Comparison of ENCODE assay signal across 22 mouse cellular contexts in the genomic region with DNA sequence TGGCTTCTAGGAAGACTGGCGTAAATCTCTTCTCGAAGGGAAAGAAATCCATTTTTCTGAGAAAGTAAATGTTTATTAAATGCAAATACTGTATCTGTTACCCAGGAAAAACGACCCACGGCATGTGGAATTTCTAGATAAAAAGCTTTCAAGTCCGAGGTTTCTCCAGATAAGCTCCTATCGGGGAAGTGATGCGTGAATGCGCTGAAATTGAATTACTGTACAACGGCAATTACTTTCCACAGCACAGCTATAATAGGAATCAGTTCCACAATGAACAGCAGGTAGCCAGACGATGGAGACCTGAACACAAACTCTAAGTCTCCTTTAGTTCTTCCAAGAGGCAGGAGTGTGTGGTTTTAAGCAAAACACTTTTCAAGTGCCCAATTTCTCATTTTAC.
DNase-seq lines count a peak whose midpoint lies in the region; ATAC-seq and TF ChIP-seq lines count a peak whose summit lies in the region.
"Had no signal": no experiment of that assay in that cellular context is flagged by ENCODE, and none has a peak within 500 bp of the region (broad histone marks: within the 10 kb centered on the region; RNA-seq: fewer than 3 reads in every experiment).

No protein-coding gene starts in this region.

- H3K27ac ChIP-seq in embryonic facial prominence, embryonic 14.5 days (replicated peaks; ENCODE audit: low read depth, low read length): no peak overlapping the region
- H3K27ac ChIP-seq in embryonic facial prominence, embryonic 10.5 days (replicated peaks): no peak overlapping the region
- H3K27ac ChIP-seq in hindbrain, embryonic 14.5 days: peak overlapping the region; percentile 46; the same call in 1 of the 2 replicates
- no peak overlapping the region for H3K27ac ChIP-seq in hindbrain, embryonic 16.5 days (ENCODE audit: low read depth, low read length)
- no peak overlapping the region for H3K27ac ChIP-seq in midbrain, postnatal 0 days (ENCODE audit: low read depth, low read length)
- H3K27ac ChIP-seq in midbrain, embryonic 11.5 days (ENCODE audit: low read depth, low read length): no peak overlapping the region
- H3K27ac ChIP-seq: embryonic facial prominence, embryonic 12.5 days; forebrain, embryonic 15.5 days; heart, embryonic 15.5 days; hindbrain, embryonic 15.5 days had no signal

- no peak overlapping the region for H3K9ac ChIP-seq in embryonic facial prominence, embryonic 14.5 days (ENCODE audit: low read depth, low read length)
- no peak overlapping the region for H3K9ac ChIP-seq in hindbrain, embryonic 14.5 days
- H3K9ac ChIP-seq in hindbrain, embryonic 16.5 days (ENCODE audit: low read depth, low read length): no peak overlapping the region
- H3K9ac ChIP-seq in midbrain, postnatal 0 days (replicated peaks; ENCODE audit: low read length, poor library complexity, severe bottlenecking): no peak overlapping the region
- H3K9ac ChIP-seq in midbrain, embryonic 11.5 days (ENCODE audit: low read length): no peak overlapping the region
- H3K9ac ChIP-seq: embryonic facial prominence, embryonic 12.5 days; forebrain, embryonic 12.5 days; forebrain, embryonic 15.5 days; heart, embryonic 12.5 days; heart, embryonic 15.5 days; hindbrain, embryonic 15.5 days had no signal

- DNase-seq in embryonic facial prominence, embryonic 14.5 days (ENCODE audit: low spot score): peak; percentile 15
- DNase-seq in embryonic facial prominence, embryonic 10.5 days (ENCODE audit: low spot score): no peak
- DNase-seq in hindbrain, embryonic 14.5 days (ENCODE audit: low spot score): no peak
- peak; percentile 20 for DNase-seq in midbrain, postnatal 0 days (ENCODE audit: low spot score)
- no peak for DNase-seq in midbrain, embryonic 11.5 days (ENCODE audit: low spot score, missing footprints)
- peak; percentile 64 for DNase-seq in brain, embryonic 14.5 days (ENCODE audit: low read depth)
- DNase-seq: adrenal gland, adult 8-10 months; adrenal gland, postnatal 25 days; cerebellum, adult 18-20 months; gastrocnemius, postnatal 25 days; heart, adult 18-20 months; heart, postnatal 10 days; heart, postnatal 36 days had no signal

- H3K9me3 ChIP-seq in embryonic facial prominence, embryonic 14.5 days (ENCODE audit: control insufficient read depth, low read length): no peaks in the 10 kb centered on the region
- no peaks in the 10 kb centered on the region for H3K9me3 ChIP-seq in embryonic facial prominence, embryonic 10.5 days
- H3K9me3 ChIP-seq in hindbrain, embryonic 14.5 days (ENCODE audit: control insufficient read depth, low read length): no peaks in the 10 kb centered on the region
- H3K9me3 ChIP-seq in hindbrain, embryonic 16.5 days (ENCODE audit: control insufficient read depth, low read length): no peaks in the 10 kb centered on the region
- peaks cover 3% of the 10 kb centered on the region; the same call in 1 of the 2 replicates for H3K9me3 ChIP-seq in midbrain, postnatal 0 days (ENCODE audit: low read length)
- H3K9me3 ChIP-seq in midbrain, embryonic 11.5 days (ENCODE audit: control insufficient read depth, low read length): no peaks in the 10 kb centered on the region
- H3K9me3 ChIP-seq: embryonic facial prominence, embryonic 12.5 days; forebrain, embryonic 12.5 days; forebrain, embryonic 15.5 days; heart, embryonic 12.5 days; heart, embryonic 15.5 days; hindbrain, embryonic 15.5 days had no signal

- no peak overlapping the region for H3K4me3 ChIP-seq in embryonic facial prominence, embryonic 14.5 days (ENCODE audit: low read depth, low read length)
- no peak overlapping the region for H3K4me3 ChIP-seq in embryonic facial prominence, embryonic 10.5 days
- H3K4me3 ChIP-seq in hindbrain, embryonic 14.5 days (replicated peaks; ENCODE audit: low read length): no peak overlapping the region
- H3K4me3 ChIP-seq in hindbrain, embryonic 16.5 days (ENCODE audit: low read length): no peak overlapping the region
- no peak overlapping the region for H3K4me3 ChIP-seq in midbrain, postnatal 0 days (ENCODE audit: low read depth, low read length)
- H3K4me3 ChIP-seq in midbrain, embryonic 11.5 days (ENCODE audit: low read depth, low read length): no peak overlapping the region
- H3K4me3 ChIP-seq: embryonic facial prominence, embryonic 12.5 days; erythroblast, embryonic 14.5 days; forebrain, embryonic 12.5 days; forebrain, embryonic 15.5 days; heart, embryonic 12.5 days; heart, embryonic 15.5 days; hindbrain, embryonic 15.5 days had no signal

- no peaks in the 10 kb centered on the region for H3K4me1 ChIP-seq in embryonic facial prominence, embryonic 14.5 days (ENCODE audit: control insufficient read depth, insufficient read depth, low read length)
- H3K4me1 ChIP-seq in embryonic facial prominence, embryonic 10.5 days: 0 out of 2 replicates have a peak, but pooled peaks cover 6% of the 10 kb centered on the region
- H3K4me1 ChIP-seq in hindbrain, embryonic 14.5 days (replicated peaks; ENCODE audit: control insufficient read depth, insufficient read depth, low read length): peaks cover 14% of the 10 kb centered on the region
- peaks cover 2% of the 10 kb centered on the region; the same call in 1 of the 2 replicates for H3K4me1 ChIP-seq in hindbrain, embryonic 16.5 days (ENCODE audit: control insufficient read depth, insufficient read depth, low read depth, low read length)
- H3K4me1 ChIP-seq in midbrain, postnatal 0 days (ENCODE audit: insufficient read depth, low read length): no peaks in the 10 kb centered on the region
- no peaks in the 10 kb centered on the region for H3K4me1 ChIP-seq in midbrain, embryonic 11.5 days (ENCODE audit: control insufficient read depth, insufficient read depth, low read length)
- H3K4me1 ChIP-seq: heart, embryonic 12.5 days; heart, embryonic 15.5 days had no signal

- H3K4me2 ChIP-seq in embryonic facial prominence, embryonic 14.5 days (ENCODE audit: low read depth, low read length): no peak overlapping the region
- H3K4me2 ChIP-seq in hindbrain, embryonic 14.5 days (replicated peaks): no peak overlapping the region
- no peak overlapping the region for H3K4me2 ChIP-seq in hindbrain, embryonic 16.5 days (ENCODE audit: low read length)
- H3K4me2 ChIP-seq in midbrain, postnatal 0 days (ENCODE audit: low read depth, low read length, poor library complexity, severe bottlenecking): no peak overlapping the region
- no peak overlapping the region for H3K4me2 ChIP-seq in midbrain, embryonic 11.5 days
- H3K4me2 ChIP-seq: embryonic facial prominence, embryonic 12.5 days; forebrain, embryonic 12.5 days; forebrain, embryonic 15.5 days; heart, embryonic 12.5 days; heart, embryonic 15.5 days; hindbrain, embryonic 15.5 days had no signal

- TF ChIP-seq CTCF in midbrain, postnatal 0 days (IDR thresholded peaks at IDR 0.05): no peak
- TF ChIP-seq CTCF in brain, embryonic 14.5 days (IDR thresholded peaks at IDR 0.05; ENCODE audit: borderline replicate concordance, extremely low read depth, insufficient read depth, insufficient read length): no peak

- 58% methylated on average over 10 of the region's 10 CpGs for WGBS in embryonic facial prominence, embryonic 14.5 days
- 85% methylated on average over 10 of the region's 10 CpGs for WGBS in embryonic facial prominence, embryonic 10.5 days
- 59% methylated on average over 10 of the region's 10 CpGs for WGBS in hindbrain, embryonic 14.5 days
- WGBS in hindbrain, embryonic 16.5 days: 50% methylated on average over 10 of the region's 10 CpGs
- 44% methylated on average over 10 of the region's 10 CpGs for whole genome bisulfite sequencing in midbrain, postnatal 0 days
- 84% methylated on average over 10 of the region's 10 CpGs for WGBS in midbrain, embryonic 11.5 days

- TF ChIP-seq POLR2A in brain, embryonic 14.5 days (IDR thresholded peaks at IDR 0.05; ENCODE audit: borderline replicate concordance, extremely low read depth, insufficient read depth, insufficient read length, poor library complexity, severe bottlenecking): no peak

- ATAC-seq in embryonic facial prominence, embryonic 14.5 days (ENCODE audit: low read depth): no peak
- no peak for ATAC-seq in hindbrain, embryonic 14.5 days (ENCODE audit: low FRiP score)
- ATAC-seq in hindbrain, embryonic 16.5 days: no peak
- ATAC-seq in midbrain, postnatal 0 days (ENCODE audit: low FRiP score): no peak
- no peak for ATAC-seq in midbrain, embryonic 11.5 days (ENCODE audit: low FRiP score)
- ATAC-seq: activated CD4-positive, CD25-positive, alpha-beta regulatory T cell, adult 4 months; forebrain, embryonic 15.5 days had no signal

- H3K36me3 ChIP-seq in embryonic facial prominence, embryonic 14.5 days (ENCODE audit: control insufficient read depth, insufficient read depth, low read length): no peaks in the 10 kb centered on the region
- no peaks in the 10 kb centered on the region for H3K36me3 ChIP-seq in embryonic facial prominence, embryonic 10.5 days (replicated peaks)
- H3K36me3 ChIP-seq in hindbrain, embryonic 14.5 days (replicated peaks; ENCODE audit: control insufficient read depth, insufficient read depth): no peaks in the 10 kb centered on the region
- H3K36me3 ChIP-seq in hindbrain, embryonic 16.5 days (ENCODE audit: control insufficient read depth, insufficient read depth, low read length): no peaks in the 10 kb centered on the region
- H3K36me3 ChIP-seq in midbrain, postnatal 0 days (ENCODE audit: insufficient read depth, low read length): no peaks in the 10 kb centered on the region
- H3K36me3 ChIP-seq in midbrain, embryonic 11.5 days (ENCODE audit: control insufficient read depth, insufficient read depth, low read length): no peaks in the 10 kb centered on the region
- H3K36me3 ChIP-seq: embryonic facial prominence, embryonic 12.5 days; forebrain, embryonic 12.5 days; forebrain, embryonic 15.5 days; heart, embryonic 12.5 days; heart, embryonic 15.5 days; hindbrain, embryonic 15.5 days had no signal

- H3K27me3 ChIP-seq in embryonic facial prominence, embryonic 14.5 days (replicated peaks; ENCODE audit: control insufficient read depth, insufficient read depth, low read length): no peaks in the 10 kb centered on the region; the same call in 1 of the 2 replicates
- H3K27me3 ChIP-seq in embryonic facial prominence, embryonic 10.5 days (replicated peaks; ENCODE audit: low read depth, poor library complexity, severe bottlenecking): no peaks in the 10 kb centered on the region
- no peaks in the 10 kb centered on the region for H3K27me3 ChIP-seq in hindbrain, embryonic 14.5 days (ENCODE audit: control insufficient read depth, insufficient read depth, low read length)
- no peaks in the 10 kb centered on the region for H3K27me3 ChIP-seq in hindbrain, embryonic 16.5 days (replicated peaks; ENCODE audit: control insufficient read depth, insufficient read depth, low read length)
- H3K27me3 ChIP-seq in midbrain, postnatal 0 days (ENCODE audit: insufficient read depth, low read length): no peaks in the 10 kb centered on the region
- H3K27me3 ChIP-seq in midbrain, embryonic 11.5 days (ENCODE audit: control insufficient read depth, insufficient read depth, low read length): no peaks in the 10 kb centered on the region
- H3K27me3 ChIP-seq: embryonic facial prominence, embryonic 12.5 days; forebrain, embryonic 12.5 days; forebrain, embryonic 15.5 days; heart, embryonic 12.5 days; heart, embryonic 15.5 days; hindbrain, embryonic 15.5 days had no signal

Comparison
In these comparisons a context has a peak if more than half of its experiments do, and no peak if none do; other contexts are left out.
1. DNase-seq: peak in embryonic facial prominence, embryonic 14.5 days (single experiment), midbrain, postnatal 0 days (single experiment) and brain, embryonic 14.5 days (single experiment); none in embryonic facial prominence, embryonic 10.5 days (single experiment), hindbrain, embryonic 14.5 days (single experiment) and midbrain, embryonic 11.5 days (single experiment).